Mouse (Mus musculus): Measurements from ENCODE around the gene H2-D1. TPM values are rescaled to one million over a fixed set of nuclear protein-coding genes. Genes with fewer than 3 reads are reported as not detected.

H2-D1 gene
- polyA plus RNA-seq, 1 experiment, result 69.0 TPM

- TF ChIP-seq GATA1 (IDR thresholded peaks at IDR 0.05; ENCODE audit: low read length), result no peak
These were observed 2.9 kb upstream of the H2-D1 start for GRCm38 (mm10) chr17:35259621-35260020.

- no peak for TF ChIP-seq GATA1 (IDR thresholded peaks at IDR 0.05; ENCODE audit: low read length)
These were observed 879 bp upstream of the H2-D1 start for GRCm38 (mm10) chr17:35261651-35262050.

- TF ChIP-seq GATA1 (IDR thresholded peaks at IDR 0.05; ENCODE audit: low read length), result no peak
These were observed 973 bp downstream of the H2-D1 start for GRCm38 (mm10) chr17:35263523-35263883.

GRCm38 (mm10) chr17:35267399-35268086, 5.0 kb downstream of the H2-D1 start:
- no peak for TF ChIP-seq GATA1 (IDR thresholded peaks at IDR 0.05; ENCODE audit: low read length)

- TF ChIP-seq GATA1 (IDR thresholded peaks at IDR 0.05; ENCODE audit: low read length), result no peak
These were observed 7.3 kb downstream of the H2-D1 start for GRCm38 (mm10) chr17:35269653-35270347.

- TF ChIP-seq GATA1 (IDR thresholded peaks at IDR 0.05; ENCODE audit: low read length), result no peak
These were observed 9.7 kb downstream of the H2-D1 start for GRCm38 (mm10) chr17:35272249-35272648.

- TF ChIP-seq GATA1 (IDR thresholded peaks at IDR 0.05; ENCODE audit: low read length), result no peak
These were observed 12.2 kb downstream of the H2-D1 start for GRCm38 (mm10) chr17:35274770-35275169.

- TF ChIP-seq GATA1 (IDR thresholded peaks at IDR 0.05; ENCODE audit: low read length), result no peak
These were observed 13.9 kb downstream of the H2-D1 start for GRCm38 (mm10) chr17:35276304-35276864.

- TF ChIP-seq GATA1 (IDR thresholded peaks at IDR 0.05; ENCODE audit: low read length), result no peak
These were observed 15.5 kb downstream of the H2-D1 start for GRCm38 (mm10) chr17:35278049-35278448.

GRCm38 (mm10) chr17:35278957-35279688, 16.6 kb downstream of the H2-D1 start:
- no peak for TF ChIP-seq GATA1 (IDR thresholded peaks at IDR 0.05; ENCODE audit: low read length)

- no peak for TF ChIP-seq GATA1 (IDR thresholded peaks at IDR 0.05; ENCODE audit: low read length)
These were observed 17.7 kb downstream of the H2-D1 start for GRCm38 (mm10) chr17:35280276-35280675.

GRCm38 (mm10) chr17:35285431-35285830, 22.9 kb downstream of the H2-D1 start:
- TF ChIP-seq GATA1 (IDR thresholded peaks at IDR 0.05; ENCODE audit: low read length), result no peak

- no peak for TF ChIP-seq GATA1 (IDR thresholded peaks at IDR 0.05; ENCODE audit: low read length)
These were observed 39.2 kb downstream of the H2-D1 start for GRCm38 (mm10) chr17:35301645-35302258.

GRCm38 (mm10) chr17:35303271-35303670, 40.7 kb downstream of the H2-D1 start:
- no peak for TF ChIP-seq GATA1 (IDR thresholded peaks at IDR 0.05; ENCODE audit: low read length)

GRCm38 (mm10) chr17:35303756-35304350, 41.3 kb downstream of the H2-D1 start:
- TF ChIP-seq GATA1 (IDR thresholded peaks at IDR 0.05; ENCODE audit: low read length), result no peak
